Mouse (Mus musculus): ENCODE measurements around the gene Sorl1.

DNA sequence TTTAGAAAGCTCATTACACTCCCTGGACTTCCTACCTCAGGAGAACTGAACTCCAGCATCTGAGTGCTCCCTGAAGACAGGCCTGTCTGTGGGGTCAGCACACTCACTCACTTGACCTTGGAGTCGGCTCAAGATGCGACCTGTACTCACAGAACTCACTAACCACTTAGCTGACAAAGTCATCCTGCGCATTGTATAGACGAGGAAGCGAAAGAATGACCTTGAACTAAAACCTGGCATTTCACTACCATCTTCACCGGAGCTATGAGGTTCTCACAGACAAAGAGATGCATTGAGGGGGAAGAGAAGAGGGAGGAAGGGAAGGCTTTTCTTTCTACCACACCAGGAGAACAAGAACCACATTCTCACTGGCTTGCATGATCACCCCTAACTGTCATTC, 11.4 kb downstream of the Sorl1 start:
- TF ChIP-seq CTCF (IDR thresholded peaks at IDR 0.05; ENCODE audit: low read depth): no peak
- TF ChIP-seq EP300 (IDR thresholded peaks at IDR 0.05; ENCODE audit: low read depth): no peak

All from heart, postnatal 0 days (tissue).